Mouse (Mus musculus) neural tube, embryonic 13.5 days (tissue): Measurements from ENCODE around the gene Atxn2l. TPM values are rescaled to one million over a fixed set of nuclear protein-coding genes. Genes with fewer than 3 reads are reported as not detected.

ENCODE experiments used
- polyA plus RNA-seq: library from polyadenylated mRNA; unstranded; fragments of >200 nt; fragmentation: Nextera tagmentation; extraction: Ambion mirVana; gene quantifications from 2 replicates; pipeline ENCODE4 v1.2.1, GENCODE M21; 2015

The Atxn2l gene
- polyA plus RNA-seq, 1 experiment from 2014 or later, result 68.2 TPM

Other genes starting within 250 kb of the Atxn2l start
- gene Sbk1, start 230.8 kb downstream of the Atxn2l start, polyA plus RNA-seq, result 238 and 247 TPM in 2 replicates
- 1.2 and 1.5 TPM in 2 replicates for gene Lat, start 133.9 kb downstream of the Atxn2l start, polyA plus RNA-seq
- gene Spns1, start 126.0 kb downstream of the Atxn2l start, polyA plus RNA-seq, result 68.5 and 73.0 TPM in 2 replicates
- 3.1 and 3.5 TPM in 2 replicates for gene Nfatc2ip, start 106.7 kb downstream of the Atxn2l start, polyA plus RNA-seq
- 0.07 TPM in 1 of 2 replicates, not detected in the other for gene Cd19, start 88.5 kb downstream of the Atxn2l start, polyA plus RNA-seq
- 24.6 and 25.6 TPM in 2 replicates for gene Rabep2, start 74.7 kb downstream of the Atxn2l start, polyA plus RNA-seq
- 2.1 and 11.5 TPM in 2 replicates for gene Atp2a1, start 40.3 kb downstream of the Atxn2l start, polyA plus RNA-seq
- 60.2 and 62.3 TPM in 2 replicates for gene Sh2b1, start 28.0 kb downstream of the Atxn2l start, polyA plus RNA-seq
- 122 and 144 TPM in 2 replicates for gene Tufm, start 16.1 kb downstream of the Atxn2l start, polyA plus RNA-seq
- 188 and 200 TPM in 2 replicates for gene Eif3c, start 63.0 kb upstream of the Atxn2l start, polyA plus RNA-seq
- gene Apobr, start 81.5 kb upstream of the Atxn2l start, polyA plus RNA-seq, result 0.29 and 0.95 TPM in 2 replicates
- 26.3 and 27.9 TPM in 2 replicates for gene Cln3, start 82.4 kb upstream of the Atxn2l start, polyA plus RNA-seq
- not detected in 2 replicates for gene Il27, start 91.5 kb upstream of the Atxn2l start, polyA plus RNA-seq
- 7.1 and 9.6 TPM in 2 replicates for gene Nupr1, start 127.4 kb upstream of the Atxn2l start, polyA plus RNA-seq
- gene Sgf29, start 145.9 kb upstream of the Atxn2l start, polyA plus RNA-seq, result 48.3 and 51.3 TPM in 2 replicates
- 1.4 and 2.1 TPM in 2 replicates for gene Sult1a1, start 173.0 kb upstream of the Atxn2l start, polyA plus RNA-seq
- 109 and 143 TPM in 2 replicates for gene Bola2, start 192.0 kb upstream of the Atxn2l start, polyA plus RNA-seq
- 16.2 and 20.5 TPM in 2 replicates for gene Slx1b, start 192.3 kb upstream of the Atxn2l start, polyA plus RNA-seq
- 92.4 and 107 TPM in 2 replicates for gene Coro1a, start 204.3 kb upstream of the Atxn2l start, polyA plus RNA-seq